Mouse (Mus musculus) lung, postnatal 0 days (tissue): ENCODE results near the gene Gm26566. TPM values are rescaled to one million over a fixed set of nuclear protein-coding genes. Genes with fewer than 3 reads are reported as not detected.
A peak's percentile ranks its signal among the peaks of the same experiment; 100 is the strongest.

Source experiments
- ATAC-seq: fragments of 200-750 bp; cut with Nextera tagmentation; 2 replicates; pipeline ENCODE4 v1.8.0; 2017; ENCODE audit warnings: moderate library complexity
- DNase-seq: peaks from one replicate; pipeline ENCODE4 v3.0.0-alpha.2; 2016; ENCODE audit warnings: low spot score
- H3K27ac ChIP-seq: fragments of 300-500 bp; sonication (generic); 2 replicates; pipeline ENCODE4 v1.5.1; 2014; ENCODE audit warnings: antibody characterized with exemption, mild to moderate bottlenecking, low read length, mixed read lengths
- H3K27me3 ChIP-seq: fragments of 300-500 bp; sonication (generic); replicated peaks from 2 replicates; pipeline ENCODE4 v1.6.1; 2014; ENCODE audit warnings: low read length, mixed read lengths; ENCODE audit not compliant: insufficient read depth
- H3K36me3 ChIP-seq: fragments of 300-500 bp; sonication (generic); 2 replicates; pipeline ENCODE4 v1.6.1; 2014; ENCODE audit warnings: low read length, mixed read lengths; ENCODE audit not compliant: insufficient read depth
- H3K4me1 ChIP-seq: fragments of 300-500 bp; sonication (generic); 2 replicates; pipeline ENCODE4 v1.6.1; 2014; ENCODE audit warnings: antibody characterized with exemption, low read depth, low read length, mixed read lengths; ENCODE audit not compliant: insufficient read depth
- H3K4me2 ChIP-seq: fragments of 300-500 bp; sonication (generic); replicated peaks from 2 replicates; pipeline ENCODE4 v1.6.1; 2014; ENCODE audit warnings: low read depth, mild to moderate bottlenecking, low read length, moderate library complexity, mixed read lengths
- H3K4me3 ChIP-seq: fragments of 300-500 bp; sonication (generic); 2 replicates; pipeline ENCODE4 v1.5.1; 2014; ENCODE audit warnings: low read depth, low read length
- H3K9ac ChIP-seq: fragments of 300-500 bp; sonication (generic); replicated peaks from 2 replicates; pipeline ENCODE4 v1.6.1; 2014; ENCODE audit warnings: low read depth, mild to moderate bottlenecking
- H3K9me3 ChIP-seq: fragments of 300-500 bp; sonication (generic); 2 replicates; pipeline ENCODE4 v1.6.1; 2016; ENCODE audit warnings: low read length, mixed read lengths
- CTCF ChIP-seq: IDR thresholded peaks from 2 replicates; pipeline ENCODE4 v1.5.1; 2016; ENCODE audit warnings: antibody characterized with exemption, mild to moderate bottlenecking
- EP300 ChIP-seq: IDR thresholded peaks from 2 replicates; pipeline ENCODE4 v1.6.1; 2016; ENCODE audit warnings: antibody characterized with exemption, mild to moderate bottlenecking, control low read depth
- WGBS: fragments of 180-500 bp; shearing (Covaris S2); extraction: QIAGEN DNeasy Blood & Tissue Kit; methylation state at CpG from one replicate; pipeline ENCODE4 v1.1.7; 2014; 5-methylcytosine and 5-hydroxymethylcytosine counted together
- polyA plus RNA-seq: library from polyadenylated mRNA; unstranded; fragments of >200 nt; fragmentation: Nextera tagmentation; extraction: Ambion mirVana; gene quantifications from 2 replicates; pipeline ENCODE4 v1.2.1, GENCODE M21; 2015

Gm26566 gene
- polyA plus RNA-seq, 1 experiment from 2014 or later: not detected

DNA sequence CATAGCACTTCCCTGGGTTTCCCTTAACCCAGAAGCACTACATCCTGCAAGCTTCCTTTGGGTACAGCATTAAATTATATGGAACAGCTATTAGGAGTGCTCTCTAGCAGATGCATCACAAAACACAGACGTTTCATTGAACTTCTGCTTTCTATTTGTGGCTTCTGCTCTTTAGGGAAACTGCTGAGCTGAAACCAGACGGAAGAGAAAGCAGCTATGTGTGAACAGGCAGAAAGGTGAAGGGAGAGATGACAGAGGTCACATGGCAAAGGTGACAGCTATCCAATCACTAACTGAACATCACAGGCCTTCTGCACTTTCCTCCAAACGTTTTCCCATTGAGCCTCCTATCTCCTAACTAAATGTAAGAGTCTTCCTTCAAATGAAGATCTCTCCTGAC is 15.7 kb upstream of the Gm26566 start:
- TF ChIP-seq CTCF (no peak), EP300 (no peak)
- no peak overlapping the region for H3K27ac ChIP-seq
- no peak overlapping the region for H3K9ac ChIP-seq
- ATAC-seq: no peak
- WGBS: 37% methylated on average over 3 of the region's 3 CpGs
- no peak overlapping the region for H3K4me3 ChIP-seq
- H3K36me3 ChIP-seq: no peaks in the 10 kb centered on the region
- DNase-seq: no peak
- no peaks in the 10 kb centered on the region for H3K4me1 ChIP-seq
- no peaks in the 10 kb centered on the region for H3K27me3 ChIP-seq
- no peaks in the 10 kb centered on the region for H3K9me3 ChIP-seq
- no peak overlapping the region for H3K4me2 ChIP-seq

DNA sequence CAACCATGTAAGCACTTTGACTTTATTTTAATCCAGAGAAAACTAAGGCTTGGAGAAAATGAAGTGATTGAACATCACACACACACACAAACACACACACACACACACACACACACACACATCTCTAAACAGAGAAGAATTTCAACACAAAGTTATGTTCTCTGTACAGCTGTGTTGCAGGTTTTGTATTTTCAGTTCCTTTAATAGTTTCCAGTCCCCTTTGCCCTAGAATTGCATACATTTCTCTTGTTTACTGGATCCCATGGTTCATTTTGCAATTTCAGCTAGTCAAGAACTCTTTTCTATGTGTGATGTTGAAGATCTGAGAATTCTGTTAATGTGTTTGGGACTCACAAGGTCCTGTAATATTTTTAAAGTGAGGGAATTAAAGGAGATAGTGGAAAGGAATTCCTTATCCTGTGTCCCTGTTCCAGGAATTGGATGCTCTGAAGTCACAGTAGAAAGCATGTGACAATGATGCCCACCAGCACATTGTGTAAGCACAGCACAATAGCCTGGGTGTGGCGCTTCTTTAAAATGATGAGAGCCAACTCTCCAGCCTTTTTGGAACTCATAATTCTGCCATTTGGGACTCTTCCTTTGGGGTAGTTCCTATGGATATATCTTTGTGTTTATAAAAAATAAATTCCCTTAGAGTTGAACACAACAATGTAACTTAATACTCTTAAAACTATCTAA is 14.3 kb upstream of the Gm26566 start:
- Histone ChIP-seq H3K9me3 (no peaks in the 10 kb centered on the region), H3K36me3 (no peaks in the 10 kb centered on the region), H3K4me2 (no peak overlapping the region), H3K9ac (no peak overlapping the region), H3K27ac (0 out of 2 replicates have a peak overlapping the region, but pooled peaks have one; percentile 34), H3K27me3 (no peaks in the 10 kb centered on the region), H3K4me1 (no peaks in the 10 kb centered on the region), H3K4me3 (no peak overlapping the region)
- TF ChIP-seq CTCF (no peak), EP300 (peak; percentile 45; the same call in 1 of the 2 replicates)
- ATAC-seq: peak; percentile 74
- DNase-seq: peak; percentile 73
- WGBS: 78% methylated on average over 1 of the region's 1 CpGs

DNA sequence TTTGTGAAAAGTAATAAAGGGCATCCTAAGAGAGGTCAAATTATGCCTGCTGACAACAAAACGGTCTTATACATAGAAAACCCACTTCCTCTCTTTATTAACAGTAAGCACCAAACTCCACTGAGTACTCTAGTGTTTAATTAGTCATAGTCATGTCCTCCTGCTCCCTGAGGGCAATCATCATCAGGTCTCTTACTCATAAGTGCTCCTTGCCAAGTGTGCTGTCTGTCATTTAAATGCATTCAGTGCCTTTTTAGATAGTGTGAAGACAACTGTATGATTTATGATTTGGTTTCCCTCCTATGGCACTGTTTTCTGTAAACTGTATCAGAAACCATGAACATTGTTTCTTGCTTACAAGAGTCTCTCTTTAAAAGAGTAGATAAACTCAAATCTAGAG is 7.3 kb upstream of the Gm26566 start:
- Histone ChIP-seq H3K36me3 (no peaks in the 10 kb centered on the region), H3K9ac (no peak overlapping the region), H3K4me1 (peaks cover 8% of the 10 kb centered on the region; the same call in 1 of the 2 replicates), H3K9me3 (no peaks in the 10 kb centered on the region), H3K4me3 (no peak overlapping the region), H3K27me3 (no peaks in the 10 kb centered on the region), H3K4me2 (no peak overlapping the region), H3K27ac (no peak overlapping the region)
- 46% methylated on average over 1 of the region's 1 CpGs for WGBS
- DNase-seq (no peak), ATAC-seq (no peak)
- TF ChIP-seq EP300: no peak
- TF ChIP-seq CTCF: no peak

DNA sequence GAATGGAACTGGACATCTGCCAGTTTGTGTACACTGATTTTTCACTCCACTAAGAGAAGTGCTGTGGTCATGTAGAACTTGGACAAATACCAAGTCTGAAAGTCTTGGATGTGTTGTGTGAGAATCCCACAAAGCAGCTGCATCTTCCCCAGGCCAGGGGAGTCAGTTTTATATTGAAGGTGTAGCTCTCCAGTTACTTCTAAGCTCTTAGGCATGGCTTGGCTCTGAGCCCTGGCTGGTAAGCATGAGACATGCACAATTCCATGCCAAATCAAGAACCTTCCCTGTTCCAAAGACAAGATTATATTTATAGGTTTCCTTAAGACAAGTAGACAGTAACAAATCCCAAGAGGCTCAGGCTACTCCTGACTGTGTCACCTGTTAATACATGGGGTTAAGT is 6.5 kb upstream of the Gm26566 start:
- DNase-seq: no peak
- ATAC-seq: no peak
- TF ChIP-seq EP300: no peak
- TF ChIP-seq CTCF: no peak
- Histone ChIP-seq H3K9ac (no peak overlapping the region), H3K4me3 (no peak overlapping the region), H3K4me1 (peaks cover 9% of the 10 kb centered on the region; the same call in 1 of the 2 replicates), H3K4me2 (no peak overlapping the region), H3K36me3 (no peaks in the 10 kb centered on the region), H3K27ac (no peak overlapping the region), H3K27me3 (no peaks in the 10 kb centered on the region), H3K9me3 (no peaks in the 10 kb centered on the region)

DNA sequence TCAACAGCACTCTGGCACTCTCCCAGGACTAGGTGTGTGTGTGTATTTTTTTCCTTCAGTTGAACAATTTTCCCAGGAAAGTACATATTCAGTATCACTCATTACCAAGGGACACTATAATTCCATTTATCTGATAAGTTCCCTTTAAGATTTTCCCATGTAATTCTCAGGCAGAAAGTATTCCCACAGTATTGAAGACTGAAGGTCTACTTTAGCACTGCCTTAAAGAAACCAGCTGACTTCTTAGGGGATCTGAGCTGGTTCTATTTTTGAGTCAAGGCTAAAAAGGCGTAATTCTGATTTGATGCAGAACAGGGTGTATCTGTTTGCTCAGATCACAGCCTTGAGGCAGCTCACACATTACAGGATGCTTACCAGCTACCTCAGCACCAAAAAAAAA is 2.9 kb upstream of the Gm26566 start:
- Histone ChIP-seq H3K4me3 (peak overlapping the region; percentile 31), H3K4me2 (peak overlapping the region; percentile 48), H3K27ac (no peak overlapping the region), H3K27me3 (no peaks in the 10 kb centered on the region), H3K9me3 (no peaks in the 10 kb centered on the region), H3K4me1 (peaks cover 23% of the 10 kb centered on the region; the same call in 1 of the 2 replicates), H3K36me3 (no peaks in the 10 kb centered on the region), H3K9ac (no peak overlapping the region)
- no peak for ATAC-seq
- DNase-seq: no peak
- TF ChIP-seq CTCF: no peak
- no peak for TF ChIP-seq EP300
- WGBS: 19% methylated on average over 1 of the region's 1 CpGs

DNA sequence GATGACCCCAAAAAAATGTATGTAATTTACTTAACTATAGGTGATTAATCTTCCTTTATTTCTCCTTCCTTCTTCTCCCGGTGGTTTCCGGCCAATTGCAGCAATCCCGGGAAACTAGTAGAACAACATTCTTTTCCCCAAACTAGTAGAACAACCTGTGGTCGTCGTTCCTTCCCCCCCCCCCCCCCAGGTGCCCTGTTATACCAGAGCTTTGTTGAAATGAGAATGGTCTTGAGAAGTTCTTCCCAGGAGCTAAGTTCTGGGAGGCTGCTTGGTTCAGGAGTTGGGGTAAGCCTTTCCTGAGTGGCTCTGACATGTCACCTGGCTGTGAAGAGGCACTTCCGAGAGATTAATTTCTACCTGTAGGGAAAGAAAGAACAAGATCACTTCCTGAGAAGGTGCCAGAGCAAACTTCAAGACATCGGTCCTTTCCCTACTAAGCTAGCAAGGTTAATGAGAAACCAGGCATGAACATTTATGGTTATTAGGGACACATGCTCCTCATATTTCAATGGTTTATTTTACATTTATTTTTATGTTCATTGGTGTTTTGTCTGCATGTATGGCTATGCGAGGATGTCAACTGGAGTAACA is 2.0 kb downstream of the Gm26566 start:
- no peak for TF ChIP-seq CTCF
- TF ChIP-seq EP300: peak; percentile 66; the same call in 1 of the 2 replicates
- peaks cover 19% of the 10 kb centered on the region; the same call in 1 of the 2 replicates for H3K4me1 ChIP-seq
- no peak overlapping the region for H3K9ac ChIP-seq
- 41% methylated on average over 8 of the region's 8 CpGs for WGBS
- DNase-seq (peak; percentile 74), ATAC-seq (peak; percentile 8; the same call in 1 of the 2 replicates)
- H3K9me3 ChIP-seq: no peaks in the 10 kb centered on the region
- peak overlapping the region; percentile 47 for H3K27ac ChIP-seq
- H3K4me2 ChIP-seq: peak overlapping the region; percentile 69; the same call in 1 of the 2 replicates
- H3K4me3 ChIP-seq: no peak overlapping the region
- H3K36me3 ChIP-seq: no peaks in the 10 kb centered on the region
- no peaks in the 10 kb centered on the region for H3K27me3 ChIP-seq
